Mouse (Mus musculus): ENCODE data around the gene Phactr3. TPM values are rescaled to one million over a fixed set of nuclear protein-coding genes. Genes with fewer than 3 reads are reported as not detected.

Gene Phactr3
- polyA plus RNA-seq, 1 experiment from 2014 or later: 11.7 TPM

DNA sequence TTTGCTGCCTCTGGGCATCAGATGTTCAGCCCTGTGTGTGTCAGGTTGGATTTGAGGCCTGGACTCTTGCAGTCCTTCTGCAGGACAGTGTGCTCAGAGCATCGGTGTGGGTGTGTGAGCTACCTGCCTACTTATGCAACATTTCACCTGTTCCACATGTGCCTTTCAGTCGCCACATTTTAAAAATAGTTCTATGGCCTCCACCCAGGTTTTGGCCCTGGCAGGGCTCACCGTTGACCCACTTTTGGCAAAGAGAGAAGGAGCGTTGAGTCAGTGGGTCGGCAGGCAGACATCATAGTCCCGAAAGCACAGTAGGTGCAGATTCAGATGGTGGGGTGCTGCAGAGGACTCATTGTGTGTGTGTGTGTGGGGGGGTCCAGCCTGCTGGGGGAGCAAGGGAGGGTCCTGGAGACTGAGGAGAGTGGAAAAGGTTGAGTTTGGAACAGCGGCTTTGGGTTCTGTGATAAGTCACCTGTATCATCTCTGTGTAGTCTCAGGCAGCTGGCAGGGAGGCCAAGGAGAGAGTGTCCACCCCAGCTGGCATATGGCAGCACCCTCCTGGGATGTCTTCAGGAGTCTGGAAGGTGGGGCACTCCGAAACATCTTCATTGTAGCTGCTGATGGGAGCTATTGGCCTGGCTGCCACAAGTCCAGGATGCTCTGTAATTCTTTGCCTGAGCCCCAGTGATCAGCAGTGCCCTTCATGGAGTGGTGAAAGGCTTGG lies 2.0 kb downstream of the Phactr3 start:
- ATAC-seq (ENCODE audit: low FRiP score) (no peak), DNase-seq (ENCODE audit: low spot score, missing footprints) (no peak)

GRCm38 (mm10) chr2:178121375-178121688 lies 2.6 kb downstream of the Phactr3 start:
- H3K27ac ChIP-seq (ENCODE audit: low read depth, low read length): no peak overlapping the region
- H3K4me2 ChIP-seq: no peak overlapping the region
- no peaks in the 10 kb centered on the region for H3K9me3 ChIP-seq (ENCODE audit: control insufficient read depth, low read length)
- no peaks in the 10 kb centered on the region for H3K36me3 ChIP-seq (ENCODE audit: control insufficient read depth, insufficient read depth, low read length)
- peaks cover 12% of the 10 kb centered on the region; the same call in 1 of the 2 replicates for H3K27me3 ChIP-seq (ENCODE audit: control insufficient read depth, insufficient read depth, low read length)
- H3K4me3 ChIP-seq (ENCODE audit: low read depth, low read length): no peak overlapping the region
- no peak for ATAC-seq (ENCODE audit: low FRiP score)
- H3K9ac ChIP-seq (ENCODE audit: low read length): no peak overlapping the region
- 35% methylated on average over 2 of the region's 2 CpGs for WGBS
- DNase-seq (ENCODE audit: low spot score, missing footprints): no peak
- H3K4me1 ChIP-seq (ENCODE audit: control insufficient read depth, insufficient read depth, low read length): 0 out of 2 replicates have a peak, but pooled peaks cover 2% of the 10 kb centered on the region

More for the DNA sequence above, 2.0 kb downstream of the Phactr3 start:
- Histone ChIP-seq H3K27me3 (ENCODE audit: control insufficient read depth, insufficient read depth, low read length) (peaks cover 12% of the 10 kb centered on the region; the same call in 1 of the 2 replicates), H3K9me3 (ENCODE audit: control insufficient read depth, low read length) (no peaks in the 10 kb centered on the region), H3K4me3 (ENCODE audit: low read depth, low read length) (no peak overlapping the region), H3K4me1 (ENCODE audit: control insufficient read depth, insufficient read depth, low read length) (0 out of 2 replicates have a peak, but pooled peaks cover 2% of the 10 kb centered on the region), H3K9ac (ENCODE audit: low read length) (no peak overlapping the region), H3K36me3 (ENCODE audit: control insufficient read depth, insufficient read depth, low read length) (no peaks in the 10 kb centered on the region), H3K27ac (ENCODE audit: low read depth, low read length) (no peak overlapping the region), H3K4me2 (no peak overlapping the region)
- WGBS: 88% methylated on average over 8 of the region's 8 CpGs

DNA sequence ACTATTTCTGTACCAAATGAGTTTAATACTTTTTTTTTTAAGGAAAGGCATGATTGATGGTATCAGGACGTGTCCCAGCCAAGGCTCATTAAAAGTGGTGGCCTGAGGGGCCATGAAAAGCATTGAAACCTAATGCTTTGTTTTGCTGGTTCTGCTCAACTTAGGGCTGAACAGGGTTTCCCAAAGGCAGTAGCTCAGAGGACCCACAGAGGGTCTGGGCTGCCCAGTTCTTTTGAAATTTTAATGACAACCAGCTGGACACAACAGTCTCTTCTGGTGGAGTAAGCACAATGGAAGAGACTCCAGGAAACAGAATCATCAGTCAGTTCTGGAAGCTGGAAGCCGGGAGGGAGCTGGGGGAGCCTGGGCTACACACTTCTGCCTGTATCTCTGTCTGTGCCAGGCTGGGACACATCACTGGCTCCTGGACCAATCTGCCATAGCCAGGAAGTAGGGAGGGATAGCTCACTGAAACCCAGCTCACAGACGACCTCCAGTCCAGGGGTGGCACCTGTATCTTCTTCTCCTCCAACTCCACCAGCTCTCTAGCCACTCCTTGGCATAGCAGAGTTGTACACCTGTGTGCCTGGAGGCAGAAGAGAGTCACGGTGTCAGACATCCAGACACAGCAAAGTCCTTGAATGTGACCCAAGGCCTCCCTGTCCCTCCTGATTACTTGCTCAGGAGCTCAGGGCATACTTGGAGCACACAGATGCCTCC lies 3.3 kb downstream of the Phactr3 start:
- H3K4me2 ChIP-seq: no peak overlapping the region
- 0 out of 2 replicates have a peak, but pooled peaks cover 2% of the 10 kb centered on the region for H3K4me1 ChIP-seq (ENCODE audit: control insufficient read depth, insufficient read depth, low read length)
- DNase-seq (ENCODE audit: low spot score, missing footprints) (peak; percentile 45), ATAC-seq (ENCODE audit: low FRiP score) (no peak)
- no peaks in the 10 kb centered on the region for H3K9me3 ChIP-seq (ENCODE audit: control insufficient read depth, low read length)
- no peak overlapping the region for H3K4me3 ChIP-seq (ENCODE audit: low read depth, low read length)
- H3K36me3 ChIP-seq (ENCODE audit: control insufficient read depth, insufficient read depth, low read length): no peaks in the 10 kb centered on the region
- no peak overlapping the region for H3K27ac ChIP-seq (ENCODE audit: low read depth, low read length)
- peaks cover 12% of the 10 kb centered on the region; the same call in 1 of the 2 replicates for H3K27me3 ChIP-seq (ENCODE audit: control insufficient read depth, insufficient read depth, low read length)
- H3K9ac ChIP-seq (ENCODE audit: low read length): no peak overlapping the region
- WGBS: 45% methylated on average over 4 of the region's 4 CpGs

GRCm38 (mm10) chr2:178123466-178123865 lies 4.7 kb downstream of the Phactr3 start:
- 78% methylated on average over 15 of the region's 15 CpGs for WGBS
- Histone ChIP-seq H3K9me3 (ENCODE audit: control insufficient read depth, low read length) (no peaks in the 10 kb centered on the region), H3K4me3 (ENCODE audit: low read depth, low read length) (no peak overlapping the region), H3K4me2 (no peak overlapping the region), H3K27me3 (ENCODE audit: control insufficient read depth, insufficient read depth, low read length) (peaks cover 9% of the 10 kb centered on the region; the same call in 1 of the 2 replicates), H3K27ac (ENCODE audit: low read depth, low read length) (no peak overlapping the region), H3K4me1 (ENCODE audit: control insufficient read depth, insufficient read depth, low read length) (0 out of 2 replicates have a peak, but pooled peaks cover 2% of the 10 kb centered on the region), H3K9ac (ENCODE audit: low read length) (no peak overlapping the region), H3K36me3 (ENCODE audit: control insufficient read depth, insufficient read depth, low read length) (no peaks in the 10 kb centered on the region)
- ATAC-seq (ENCODE audit: low FRiP score): no peak
- DNase-seq (ENCODE audit: low spot score, missing footprints): no peak

GRCm38 (mm10) chr2:178125427-178125826 lies 6.7 kb downstream of the Phactr3 start:
- WGBS: 83% methylated on average over 8 of the region's 8 CpGs
- Histone ChIP-seq H3K4me3 (ENCODE audit: low read depth, low read length) (no peak overlapping the region), H3K27ac (ENCODE audit: low read depth, low read length) (no peak overlapping the region), H3K4me2 (no peak overlapping the region), H3K4me1 (ENCODE audit: control insufficient read depth, insufficient read depth, low read length) (no peaks in the 10 kb centered on the region), H3K27me3 (ENCODE audit: control insufficient read depth, insufficient read depth, low read length) (no peaks in the 10 kb centered on the region; the same call in 1 of the 2 replicates), H3K9ac (ENCODE audit: low read length) (no peak overlapping the region), H3K9me3 (ENCODE audit: control insufficient read depth, low read length) (no peaks in the 10 kb centered on the region), H3K36me3 (ENCODE audit: control insufficient read depth, insufficient read depth, low read length) (no peaks in the 10 kb centered on the region)
- ATAC-seq (ENCODE audit: low FRiP score) (peak; percentile 25; the same call in 1 of the 2 replicates), DNase-seq (ENCODE audit: low spot score, missing footprints) (no peak)

DNA sequence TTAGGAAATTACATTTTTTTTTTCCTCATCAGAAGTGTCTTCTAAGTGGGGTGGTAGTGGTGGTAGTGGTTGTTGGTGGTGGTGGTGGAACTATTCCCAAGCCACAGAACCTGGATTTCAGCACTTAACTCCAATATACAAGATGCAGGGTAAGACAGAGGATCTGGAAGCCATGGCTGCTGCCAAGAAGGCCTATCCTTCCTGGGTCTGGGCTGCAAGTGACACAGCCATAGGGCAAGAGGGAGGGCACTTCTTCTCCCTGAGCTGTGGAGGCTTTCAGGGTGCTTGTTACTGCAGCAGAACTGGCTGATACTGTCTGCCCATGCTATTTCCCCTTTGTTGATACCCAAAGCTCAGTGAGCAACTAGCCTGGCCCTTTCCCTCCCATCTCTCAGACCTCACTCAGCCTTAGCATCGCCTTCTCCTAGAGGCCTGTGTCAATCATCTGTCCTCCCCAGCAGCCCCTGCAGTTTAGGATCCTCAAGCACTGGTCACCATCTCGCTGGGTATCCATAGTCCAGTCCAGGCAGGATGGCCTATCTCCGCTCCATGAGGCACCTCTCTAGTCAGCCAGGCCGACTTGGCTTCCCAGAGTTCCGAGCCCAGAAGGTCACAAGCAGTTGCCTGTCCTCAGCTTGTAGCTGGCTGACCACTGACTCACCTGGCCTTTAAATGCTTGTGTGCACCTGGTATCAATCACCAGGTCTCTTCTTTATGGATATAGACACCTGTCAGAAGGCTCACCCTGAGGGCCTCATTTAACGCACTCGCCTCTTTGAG lies 7.5 kb downstream of the Phactr3 start:
- Histone ChIP-seq H3K4me3 (ENCODE audit: low read depth, low read length) (no peak overlapping the region), H3K27me3 (ENCODE audit: control insufficient read depth, insufficient read depth, low read length) (no peaks in the 10 kb centered on the region), H3K4me2 (no peak overlapping the region), H3K9me3 (ENCODE audit: control insufficient read depth, low read length) (no peaks in the 10 kb centered on the region), H3K36me3 (ENCODE audit: control insufficient read depth, insufficient read depth, low read length) (no peaks in the 10 kb centered on the region), H3K4me1 (ENCODE audit: control insufficient read depth, insufficient read depth, low read length) (no peaks in the 10 kb centered on the region), H3K9ac (ENCODE audit: low read length) (no peak overlapping the region), H3K27ac (ENCODE audit: low read depth, low read length) (no peak overlapping the region)
- WGBS: 91% methylated on average over 7 of the region's 7 CpGs
- no peak for DNase-seq (ENCODE audit: low spot score, missing footprints)
- no peak for ATAC-seq (ENCODE audit: low FRiP score)

DNA sequence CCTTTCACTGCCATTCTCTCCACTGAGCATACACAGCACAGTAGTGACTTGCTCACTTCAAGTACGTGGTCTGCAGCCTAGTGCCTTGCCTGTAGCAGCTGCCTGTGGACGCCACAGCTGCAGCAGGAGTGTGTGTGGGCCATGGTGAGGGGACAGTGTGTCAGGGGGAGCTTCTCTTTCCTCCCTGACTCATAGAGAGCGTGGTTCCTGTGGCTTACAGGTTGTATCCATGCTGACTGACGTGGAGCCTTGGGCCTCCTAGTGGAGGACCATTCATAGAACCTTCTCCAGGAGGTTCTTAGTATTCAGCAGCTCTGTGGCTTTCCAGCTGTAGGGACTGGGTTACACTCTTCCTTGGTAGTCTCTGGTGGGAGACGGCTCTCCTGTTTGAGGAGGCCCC lies 9.8 kb downstream of the Phactr3 start:
- DNase-seq (ENCODE audit: low spot score, missing footprints) (no peak), ATAC-seq (ENCODE audit: low FRiP score) (no peak)
- Histone ChIP-seq H3K27me3 (ENCODE audit: control insufficient read depth, insufficient read depth, low read length) (no peaks in the 10 kb centered on the region), H3K4me1 (ENCODE audit: control insufficient read depth, insufficient read depth, low read length) (no peaks in the 10 kb centered on the region), H3K9ac (ENCODE audit: low read length) (no peak overlapping the region), H3K4me2 (no peak overlapping the region), H3K9me3 (ENCODE audit: control insufficient read depth, low read length) (no peaks in the 10 kb centered on the region), H3K4me3 (ENCODE audit: low read depth, low read length) (no peak overlapping the region), H3K27ac (ENCODE audit: low read depth, low read length) (no peak overlapping the region), H3K36me3 (ENCODE audit: control insufficient read depth, insufficient read depth, low read length) (no peaks in the 10 kb centered on the region)
- WGBS: 81% methylated on average over 5 of the region's 5 CpGs

GRCm38 (mm10) chr2:178129161-178129560 lies 10.4 kb downstream of the Phactr3 start:
- Histone ChIP-seq H3K27ac (ENCODE audit: low read depth, low read length) (no peak overlapping the region), H3K9ac (ENCODE audit: low read length) (no peak overlapping the region), H3K4me3 (ENCODE audit: low read depth, low read length) (no peak overlapping the region), H3K9me3 (ENCODE audit: control insufficient read depth, low read length) (no peaks in the 10 kb centered on the region), H3K36me3 (ENCODE audit: control insufficient read depth, insufficient read depth, low read length) (no peaks in the 10 kb centered on the region), H3K4me2 (no peak overlapping the region), H3K4me1 (ENCODE audit: control insufficient read depth, insufficient read depth, low read length) (no peaks in the 10 kb centered on the region), H3K27me3 (ENCODE audit: control insufficient read depth, insufficient read depth, low read length) (no peaks in the 10 kb centered on the region)
- ATAC-seq (ENCODE audit: low FRiP score) (no peak), DNase-seq (ENCODE audit: low spot score, missing footprints) (no peak)
- WGBS: 69% methylated on average over 4 of the region's 4 CpGs

Data from midbrain, embryonic 11.5 days (tissue).